Mouse (Mus musculus) MEL (cell line): ENCODE results near the gene Dnase2b. TPM values are rescaled to one million over a fixed set of nuclear protein-coding genes. Genes with fewer than 3 reads are reported as not detected.

Source experiments
- DNase-seq: peaks from one replicate; pipeline ENCODE4 v3.0.0; 2011; ENCODE audit warnings: low read depth, low spot score
- H3K27ac ChIP-seq: 2 replicates; pipeline ENCODE4 v1.5.1; 2012; ENCODE audit warnings: low read depth, mild to moderate bottlenecking, control low read depth, low read length, moderate library complexity; ENCODE audit not compliant: control insufficient read depth
- H3K27me3 ChIP-seq, 2 experiments: fragments of 150-350 bp in 1 of 2; sonication (generic) in 1 of 2; 2 replicates each; pipeline ENCODE4 v1.6.1; 2012; ENCODE audit warnings: low read length in 2 of 2, mild to moderate bottlenecking in 2 of 2, improper control_type of control experiment in 1 of 2, moderate library complexity in 1 of 2; ENCODE audit not compliant: insufficient read depth in 2 of 2, control insufficient read depth in 1 of 2
- H3K36me3 ChIP-seq, 2 experiments: 2 replicates each; pipeline ENCODE4 v1.6.1; 2012 to 2014; ENCODE audit warnings: low read length in 2 of 2, improper control_type of control experiment in 1 of 2, inconsistent platforms in 1 of 2, mild to moderate bottlenecking in 1 of 2; ENCODE audit not compliant: insufficient read depth in 2 of 2, control insufficient read depth in 1 of 2
- H3K4me1 ChIP-seq, 2 experiments: fragments of 150-350 bp in 1 of 2; sonication (generic) in 1 of 2; 2 replicates each; pipeline ENCODE4 v1.6.1; 2012; ENCODE audit warnings: low read length in 2 of 2, improper control_type of control experiment in 1 of 2, mild to moderate bottlenecking in 1 of 2; ENCODE audit not compliant: insufficient read depth in 2 of 2, control insufficient read depth in 1 of 2
- H3K4me3 ChIP-seq, 2 experiments: fragments of 150-350 bp in 1 of 2; sonication (generic) in 1 of 2; 2 replicates each; pipeline ENCODE4 v1.5.1; 2012; ENCODE audit warnings: low read depth in 2 of 2, low read length in 2 of 2, mild to moderate bottlenecking in 2 of 2, moderate library complexity in 2 of 2, control low read depth in 1 of 2, improper control_type of control experiment in 1 of 2; ENCODE audit not compliant: control insufficient read depth in 1 of 2, insufficient read depth in 1 of 2
- H3K79me2 ChIP-seq: 2 replicates; pipeline ENCODE4 v1.6.1; 2012; ENCODE audit warnings: mild to moderate bottlenecking, low read length, moderate library complexity; ENCODE audit not compliant: control insufficient read depth, poor library complexity, insufficient read depth
- H3K9ac ChIP-seq: 2 replicates; pipeline ENCODE4 v1.6.1; 2012; ENCODE audit warnings: low read depth, mild to moderate bottlenecking, control low read depth, low read length, moderate library complexity; ENCODE audit not compliant: control insufficient read depth, poor library complexity, severe bottlenecking
- H3K9me3 ChIP-seq: fragments of 150-350 bp; sonication (generic); replicated peaks from 2 replicates; pipeline ENCODE4 v1.6.1; 2012; ENCODE audit warnings: mild to moderate bottlenecking, low read length, improper control_type of control experiment, moderate library complexity; ENCODE audit not compliant: insufficient read depth
- BHLHE40 ChIP-seq: IDR thresholded peaks from 2 replicates; pipeline ENCODE4 v1.6.1; 2012; ENCODE audit warnings: low read depth, mild to moderate bottlenecking, inconsistent platforms, low read length, improper control_type of control experiment, borderline replicate concordance
- CHD2 ChIP-seq: IDR thresholded peaks from 2 replicates; pipeline ENCODE4 v1.6.1; 2011; ENCODE audit warnings: low read length, improper control_type of control experiment
- E2F4 ChIP-seq: IDR thresholded peaks from 2 replicates; pipeline ENCODE4 v1.6.1; 2011; ENCODE audit warnings: low read depth, low read length, improper control_type of control experiment, borderline replicate concordance
- ELF1 ChIP-seq: IDR thresholded peaks from 2 replicates; pipeline ENCODE4 v1.6.1; 2014; ENCODE audit warnings: low read depth, mild to moderate bottlenecking, inconsistent platforms, low read length, improper control_type of control experiment, moderate library complexity
- EP300 ChIP-seq, 2 experiments: IDR thresholded peaks; 2 replicates each; pipeline ENCODE4 v1.6.1; 2011; ENCODE audit warnings: improper control_type of control experiment in 2 of 2, low read length in 2 of 2, low read depth in 1 of 2, mild to moderate bottlenecking in 1 of 2
- ETS1 ChIP-seq: IDR thresholded peaks from 2 replicates; pipeline ENCODE4 v1.6.1; 2012; ENCODE audit warnings: low read depth, mild to moderate bottlenecking, inconsistent platforms, low read length, improper control_type of control experiment, moderate library complexity
- GABPA ChIP-seq: IDR thresholded peaks from 2 replicates; pipeline ENCODE4 v1.6.1; 2012; ENCODE audit warnings: low read depth, mild to moderate bottlenecking, inconsistent platforms, low read length, improper control_type of control experiment, moderate library complexity
- MAFK ChIP-seq: IDR thresholded peaks from 2 replicates; pipeline ENCODE4 v1.6.1; 2011; ENCODE audit warnings: low read depth, mild to moderate bottlenecking, low read length, improper control_type of control experiment, borderline replicate concordance
- MXI1 ChIP-seq: IDR thresholded peaks from 2 replicates; pipeline ENCODE4 v1.6.1; 2011; ENCODE audit warnings: mild to moderate bottlenecking, low read depth, low read length, improper control_type of control experiment
- NRF1 ChIP-seq: IDR thresholded peaks from 2 replicates; pipeline ENCODE4 v1.6.1; 2014; ENCODE audit warnings: low read depth, mild to moderate bottlenecking, inconsistent platforms, low read length, improper control_type of control experiment, moderate library complexity; ENCODE audit not compliant: poor library complexity, insufficient read depth, severe bottlenecking
- POLR2A ChIP-seq, 2 experiments: IDR thresholded peaks; 2 replicates each; pipeline ENCODE4 v1.6.1; 2011 to 2012; ENCODE audit warnings: low read length in 2 of 2, mild to moderate bottlenecking in 2 of 2, control low read depth in 1 of 2, improper control_type of control experiment in 1 of 2, low read depth in 1 of 2, moderate library complexity in 1 of 2; ENCODE audit not compliant: control insufficient read depth in 1 of 2, insufficient read depth in 1 of 2, poor library complexity in 1 of 2
- POLR2AphosphoS2 ChIP-seq: IDR thresholded peaks from 2 replicates; pipeline ENCODE4 v1.6.1; 2011; ENCODE audit warnings: low read length, improper control_type of control experiment
- POLR2AphosphoS5 ChIP-seq: IDR thresholded peaks from 2 replicates; pipeline ENCODE4 v1.6.1; 2012; ENCODE audit warnings: low read depth, borderline replicate concordance, mild to moderate bottlenecking, inconsistent platforms, low read length, moderate library complexity, mixed read lengths
- RCOR1 ChIP-seq: IDR thresholded peaks from 2 replicates; pipeline ENCODE4 v1.6.1; 2012; ENCODE audit warnings: low read depth, mild to moderate bottlenecking, inconsistent platforms, low read length, improper control_type of control experiment
- SIN3A ChIP-seq: IDR thresholded peaks from 2 replicates; pipeline ENCODE4 v1.6.1; 2012; ENCODE audit warnings: low read length, improper control_type of control experiment, inconsistent platforms
- SMC3 ChIP-seq: IDR thresholded peaks from 2 replicates; pipeline ENCODE4 v1.6.1; 2011; ENCODE audit warnings: low read depth, low read length, improper control_type of control experiment
- TCF12 ChIP-seq: IDR thresholded peaks from 2 replicates; pipeline ENCODE4 v1.6.1; 2014; ENCODE audit warnings: low read depth, mild to moderate bottlenecking, inconsistent platforms, low read length, improper control_type of control experiment, moderate library complexity
- USF1 ChIP-seq: IDR thresholded peaks from 2 replicates; pipeline ENCODE4 v1.6.1; 2014; ENCODE audit warnings: low read depth, mild to moderate bottlenecking, inconsistent platforms, low read length, improper control_type of control experiment, moderate library complexity
- USF2 ChIP-seq, 2 experiments: IDR thresholded peaks; 2 replicates each; pipeline ENCODE4 v1.6.1; 2011 to 2012; ENCODE audit warnings: improper control_type of control experiment in 2 of 2, low read length in 2 of 2, borderline replicate concordance in 1 of 2, inconsistent platforms in 1 of 2, low read depth in 1 of 2, mild to moderate bottlenecking in 1 of 2; ENCODE audit not compliant: insufficient read depth in 1 of 2
- ZC3H11A ChIP-seq: IDR thresholded peaks from 2 replicates; pipeline ENCODE4 v1.6.1; 2012; ENCODE audit warnings: low read depth, mild to moderate bottlenecking, inconsistent platforms, low read length, improper control_type of control experiment
- ZKSCAN1 ChIP-seq: IDR thresholded peaks from 2 replicates; pipeline ENCODE4 v1.6.1; 2012; ENCODE audit warnings: low read depth, mild to moderate bottlenecking, inconsistent platforms, low read length, improper control_type of control experiment, moderate library complexity
- ZMIZ1 ChIP-seq: IDR thresholded peaks from 2 replicates; pipeline ENCODE4 v1.6.1; 2012; ENCODE audit warnings: low read depth, mild to moderate bottlenecking, inconsistent platforms, low read length, improper control_type of control experiment, moderate library complexity
- ZNF384 ChIP-seq: IDR thresholded peaks from 2 replicates; pipeline ENCODE4 v1.6.1; 2012; ENCODE audit warnings: low read depth, mild to moderate bottlenecking, inconsistent platforms, low read length, improper control_type of control experiment
- polyA plus RNA-seq, 2 experiments: library from polyadenylated mRNA; stranded (reverse) in 1 of 2; unstranded in 1 of 2; fragments of >175 nt in 1 of 2; fragments of >200 nt in 1 of 2; gene quantifications; 2 replicates each; pipeline versions ENCODE4 v1.2.1 to v1.2.4; 2012; ENCODE audit warnings: low replicate concordance in 2 of 2, low read depth in 1 of 2; ENCODE audit not compliant: insufficient read length in 2 of 2, insufficient read depth in 1 of 2, missing spikeins in 1 of 2
- total RNA-seq: library from RNA; depleted of rRNA; stranded (reverse); fragments of 300-350 nt; gene quantifications from 2 replicates; pipeline ENCODE4 v1.2.3, GENCODE M21; 2012; rRNA removed

The Dnase2b gene
- not detected in 2 replicates for total RNA-seq
- polyA plus RNA-seq, result not detected

- Histone ChIP-seq H3K36me3 (peaks cover 0 to 14% of the 10 kb centered on the region in 2 experiments; a peak in 2 of 4 replicates), H3K9ac (no peak within 1 kb of the TSS), H3K27me3 (no peaks in the 10 kb centered on the region), H3K9me3 (no peaks in the 10 kb centered on the region), H3K79me2 (no peaks in the 10 kb centered on the region), H3K4me1 (peaks cover 3 to 22% of the 10 kb centered on the region in 2 experiments), H3K4me3 (no peak within 1 kb of the TSS), H3K27ac (no peak within 1 kb of the TSS)
- TF ChIP-seq EP300 (IDR thresholded peaks at IDR 0.05; ENCODE audit: low read depth in 1 of 2, low read length in 2 of 2), result no peak
- TF ChIP-seq SMC3, result no peak
- TF ChIP-seq GABPA, result no peak
- no peak for TF ChIP-seq ZKSCAN1
- TF ChIP-seq USF2 (IDR thresholded peaks at IDR 0.05; ENCODE audit: borderline replicate concordance in 1 of 2, insufficient read depth in 1 of 2, low read depth in 1 of 2, low read length in 2 of 2), result no peak
- no peak for TF ChIP-seq MXI1
- no peak for TF ChIP-seq ELF1
- TF ChIP-seq NRF1, result no peak
- no peak for TF ChIP-seq ETS1
- TF ChIP-seq ZMIZ1, result no peak
- TF ChIP-seq ZC3H11A, result no peak
- TF ChIP-seq RCOR1, result no peak
- no peak for TF ChIP-seq BHLHE40
- TF ChIP-seq TCF12, result no peak
- no peak for TF ChIP-seq POLR2A (IDR thresholded peaks at IDR 0.05; ENCODE audit: control insufficient read depth in 1 of 2, insufficient read depth in 1 of 2, low read depth in 1 of 2, low read length in 2 of 2, poor library complexity in 1 of 2)
- TF ChIP-seq POLR2AphosphoS2, result no peak
- no peak for TF ChIP-seq ZNF384
- DNase-seq, result no peak
These were observed at the start of gene Dnase2b for GRCm38 (mm10) chr3:146615496-146615895. Dnase2b (minus strand) TSS chr3:146615596.

GRCm38 (mm10) chr3:146661907-146662306, 46.5 kb upstream of the Dnase2b start:
- no peaks in the 10 kb centered on the region for H3K4me1 ChIP-seq
- no peak for DNase-seq
- no peak overlapping the region for H3K27ac ChIP-seq
- no peak overlapping the region for H3K9ac ChIP-seq
- H3K36me3 ChIP-seq, result no peaks in the 10 kb centered on the region
- TF ChIP-seq CHD2, result no peak
- TF ChIP-seq MAFK, result no peak
- TF ChIP-seq SIN3A, result no peak
- no peak for TF ChIP-seq ELF1
- TF ChIP-seq ZNF384, result no peak
- no peak for TF ChIP-seq POLR2AphosphoS5
- no peak for TF ChIP-seq USF1
- no peak for TF ChIP-seq RCOR1
- no peak for TF ChIP-seq E2F4
- no peak for TF ChIP-seq POLR2AphosphoS2
- no peak for TF ChIP-seq POLR2A (IDR thresholded peaks at IDR 0.05; ENCODE audit: control insufficient read depth in 1 of 2, insufficient read depth in 1 of 2, low read depth in 1 of 2, low read length in 2 of 2, poor library complexity in 1 of 2)
- no peak overlapping the region for H3K4me3 ChIP-seq
- no peaks in the 10 kb centered on the region for H3K27me3 ChIP-seq
- no peaks in the 10 kb centered on the region for H3K79me2 ChIP-seq
- no peaks in the 10 kb centered on the region for H3K9me3 ChIP-seq
